Mouse (Mus musculus): ENCODE measurements at regions not wholly inside any gene's neighbourhood (a gene's known extent, or its start where the extent isn't known, plus 50 kb on each side); places are given as distances from the start of the nearest gene placed in this dataset.

- peak; percentile 99 for ATAC-seq (replicated peaks; ENCODE audit: poor library complexity)
Measured at GRCm38 (mm10) chr10:50297547-50297946, 294.9 kb upstream of the Ascc3 start.

DNA sequence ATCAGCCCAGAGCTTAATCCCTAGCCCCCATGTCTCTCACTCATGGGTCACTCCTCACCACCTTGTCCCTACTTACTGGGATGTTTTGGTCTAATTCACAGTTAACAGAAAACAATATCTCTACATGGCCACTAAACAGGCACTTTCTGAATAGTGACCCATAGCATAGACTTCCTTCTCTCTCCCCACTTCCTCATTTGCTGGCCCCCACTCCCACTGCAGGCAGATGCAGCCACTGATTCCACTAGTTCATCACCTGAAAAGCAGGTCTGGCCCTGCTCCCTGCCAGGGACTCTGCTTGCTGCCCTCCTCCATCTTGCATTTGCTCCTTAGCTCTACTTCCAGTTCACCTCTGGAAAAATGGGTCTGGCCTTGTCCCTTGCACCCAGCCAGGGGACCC, 280.5 kb upstream of the Ascc3 start:
- ATAC-seq (replicated peaks; ENCODE audit: poor library complexity) = peak; percentile 83

GRCm38 (mm10) chr10:50312591-50312990, 279.9 kb upstream of the Ascc3 start:
- peak; percentile 60 for ATAC-seq (replicated peaks; ENCODE audit: poor library complexity)

All from megakaryocyte progenitor cell, adult 5-6 weeks (primary cell).